Mouse (Mus musculus): Measurements from ENCODE around the gene Spag9. TPM values are rescaled to one million over a fixed set of nuclear protein-coding genes. Genes with fewer than 3 reads are reported as not detected.

The Spag9 gene
- 38.1 and 41.2 TPM in 2 replicates for polyA plus RNA-seq (2012; rRNA removed; ENCODE audit: low replicate concordance)

DNA sequence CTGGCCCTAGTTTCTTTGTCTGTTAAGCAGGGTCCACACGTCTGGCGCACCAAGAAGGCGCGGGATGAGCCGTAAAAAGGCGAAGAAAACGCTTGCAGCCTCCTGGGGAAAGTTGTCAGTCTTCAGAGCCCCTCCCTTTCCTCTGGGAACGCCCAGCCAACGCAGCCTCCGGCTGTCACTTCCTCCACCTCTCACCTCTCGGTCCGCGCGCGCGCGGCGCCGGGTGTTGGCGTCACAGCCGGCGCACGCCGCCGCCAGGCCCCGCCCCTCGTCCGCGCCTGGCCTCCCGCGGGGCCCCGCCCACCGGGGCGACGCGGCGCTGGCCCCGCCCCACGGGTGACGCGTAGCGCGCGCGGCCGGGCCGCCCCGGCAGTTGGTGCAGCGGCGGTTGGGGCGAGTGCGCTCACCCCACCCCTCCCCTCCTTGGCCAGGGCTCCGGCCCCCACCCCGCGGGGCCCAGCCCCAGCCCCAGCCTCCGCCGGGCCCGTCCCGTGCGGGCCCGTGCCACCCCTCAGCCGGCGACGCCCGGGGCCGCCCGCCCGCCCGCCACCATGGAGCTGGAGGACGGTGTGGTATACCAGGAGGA, at the start of gene Spag9:
Spag9 (plus strand) TSS at position 372 of the 586 bp plus-strand sequence.

DNA sequence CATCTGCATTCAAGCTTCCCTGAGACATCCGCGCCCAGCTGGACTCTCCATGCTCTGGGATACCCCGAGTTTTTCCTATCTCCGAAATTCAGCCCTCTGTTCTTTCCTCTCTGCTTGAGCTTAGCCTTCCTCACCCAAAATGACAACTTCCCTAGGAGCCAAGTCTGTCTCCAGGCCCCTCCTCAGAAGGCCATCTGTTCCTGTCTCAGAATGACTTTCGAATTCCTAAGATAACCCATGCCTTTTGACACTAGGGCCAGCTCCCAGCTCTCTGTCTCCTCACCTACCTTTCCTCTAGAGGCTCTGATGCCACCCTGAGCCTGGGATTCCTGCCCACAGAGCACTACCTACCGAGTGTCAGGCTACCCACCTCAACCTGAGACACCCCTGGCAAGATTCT, 39.7 kb upstream of the Spag9 start, which contains the start of gene Nme2:
Nme2 (minus strand) TSS at position 101 of the 400 bp plus-strand sequence.

DNA sequence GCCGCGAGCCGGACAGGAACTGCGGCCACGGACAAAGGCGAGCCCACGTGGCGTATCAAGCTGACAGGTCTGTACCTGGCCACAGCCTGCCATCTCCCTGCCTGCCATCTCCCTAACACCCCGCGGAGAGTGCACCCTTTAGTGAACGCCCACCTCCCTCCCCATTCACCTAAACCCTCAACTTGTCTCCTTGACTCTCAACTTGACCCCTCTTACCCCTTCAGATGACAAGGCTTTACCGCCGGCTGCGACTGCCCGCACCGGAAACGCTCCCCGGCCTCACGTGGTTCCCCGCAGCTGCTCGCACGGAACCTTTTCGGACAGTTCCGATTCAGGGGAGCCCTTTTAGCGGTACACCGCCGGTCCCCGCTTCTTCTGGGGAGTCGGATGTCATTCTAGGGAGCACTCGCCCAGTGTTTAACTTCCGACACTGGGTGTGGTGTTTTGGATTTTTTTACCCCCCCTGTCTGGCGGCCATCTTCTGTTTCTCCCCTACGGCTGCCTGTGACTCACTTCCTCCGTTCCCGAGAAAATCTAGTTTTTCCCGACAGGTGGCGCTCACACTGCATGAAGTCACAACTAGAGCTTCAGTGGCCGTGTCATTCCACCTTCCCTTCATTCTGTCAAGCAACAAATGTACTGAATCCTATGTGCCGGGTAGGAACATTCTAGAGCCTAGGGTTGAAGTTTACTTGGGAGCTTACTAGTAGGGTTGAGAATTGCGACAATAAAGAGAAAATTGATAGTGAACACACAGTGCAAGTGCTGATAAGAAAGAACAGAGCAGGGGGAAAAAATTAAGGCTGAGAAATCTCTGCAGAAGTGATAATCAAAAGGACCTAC, 27.7 kb upstream of the Spag9 start, which contains the start of the genes Gm20390 and Nme1:
Gm20390 (minus strand) TSS at position 289 of the 843 bp plus-strand sequence.
Nme1 (minus strand) TSS at position 517 of the 843 bp plus-strand sequence.

Other genes with a start within 250 kb of the Spag9 start
- 2.8 and 6.8 TPM in 2 replicates for gene Utp18, start 110.3 kb upstream of the Spag9 start, polyA plus RNA-seq (2012; rRNA removed; ENCODE audit: low replicate concordance)
- 4.0 and 8.8 TPM in 2 replicates for gene Mbtd1, start 110.2 kb upstream of the Spag9 start, polyA plus RNA-seq (2012; rRNA removed; ENCODE audit: low replicate concordance)
- 241 and 254 TPM in 2 replicates for gene Nme2, start 39.8 kb upstream of the Spag9 start, polyA plus RNA-seq (2012; rRNA removed; ENCODE audit: low replicate concordance)
- 17.6 and 38.3 TPM in 2 replicates for gene Gm20390, start 27.8 kb upstream of the Spag9 start, polyA plus RNA-seq (2012; rRNA removed; ENCODE audit: low replicate concordance)
- 78.3 and 101 TPM in 2 replicates for gene Nme1, start 27.6 kb upstream of the Spag9 start, polyA plus RNA-seq (2012; rRNA removed; ENCODE audit: low replicate concordance)
- 31.5 and 43.4 TPM in 2 replicates for gene Tob1, start 215.4 kb downstream of the Spag9 start, polyA plus RNA-seq (2012; rRNA removed; ENCODE audit: low replicate concordance)
- gene Wfikkn2, start 249.9 kb downstream of the Spag9 start, polyA plus RNA-seq (2012; rRNA removed; ENCODE audit: low replicate concordance) = 0.73 and 8.2 TPM in 2 replicates

Data from subcutaneous adipose tissue, adult 2 months (tissue).